Mouse (Mus musculus) bone marrow macrophage, adult 2 months (primary cell): ENCODE measurements around the gene Scamp1. TPM values are rescaled to one million over a fixed set of nuclear protein-coding genes. Genes with fewer than 3 reads are reported as not detected.

ENCODE experiments used
- H3K27ac ChIP-seq: 2 replicates; pipeline ENCODE4 v1.5.1; 2012; ENCODE audit warnings: low read depth, low read length; ENCODE audit not compliant: insufficient read depth
- H3K4me1 ChIP-seq: 2 replicates; pipeline ENCODE4 v1.6.1; 2012; ENCODE audit warnings: low read length; ENCODE audit not compliant: control insufficient read depth, insufficient read depth
- H3K4me3 ChIP-seq: 2 replicates; pipeline ENCODE4 v1.5.1; 2012; ENCODE audit warnings: mild to moderate bottlenecking, low read length, moderate library complexity; ENCODE audit not compliant: insufficient read depth
- CTCF ChIP-seq: IDR thresholded peaks from 2 replicates; pipeline ENCODE4 v1.5.1; 2012; ENCODE audit warnings: low read depth, mild to moderate bottlenecking, low read length, moderate library complexity
- POLR2A ChIP-seq: IDR thresholded peaks from 2 replicates; pipeline ENCODE4 v1.6.1; 2012; ENCODE audit warnings: mild to moderate bottlenecking, low read depth, low read length, borderline replicate concordance
- polyA plus RNA-seq: library from polyadenylated mRNA; stranded (reverse); fragments of >200 nt; gene quantifications from 2 replicates; pipeline ENCODE4 v1.2.4, GENCODE M21; 2012; ENCODE audit not compliant: missing spikeins, insufficient read depth, insufficient read length

Scamp1 gene
- polyA plus RNA-seq, 1 experiment = 28.0 TPM

- no peak for TF ChIP-seq CTCF
- no peak for TF ChIP-seq POLR2A
- Histone ChIP-seq H3K4me3 (peak overlapping the region; percentile 81), H3K27ac (peak overlapping the region; percentile 28; the same call in 1 of the 2 replicates), H3K4me1 (peaks cover 24% of the 10 kb centered on the region)
These were observed 951 bp downstream of the Scamp1 start for GRCm38 (mm10) chr13:94284543-94285269.

GRCm38 (mm10) chr13:94279420-94279819 lies 6.2 kb downstream of the Scamp1 start:
- TF ChIP-seq POLR2A (no peak), CTCF (no peak)
- no peak overlapping the region for H3K4me3 ChIP-seq
- peaks cover 16% of the 10 kb centered on the region for H3K4me1 ChIP-seq
- H3K27ac ChIP-seq = no peak overlapping the region

- no peak for TF ChIP-seq POLR2A
- TF ChIP-seq CTCF = no peak
- no peak overlapping the region for H3K4me3 ChIP-seq
- peaks cover 4% of the 10 kb centered on the region for H3K4me1 ChIP-seq
- no peak overlapping the region for H3K27ac ChIP-seq
These were observed 14.4 kb downstream of the Scamp1 start for GRCm38 (mm10) chr13:94271284-94271683.

GRCm38 (mm10) chr13:94268201-94268600 lies 17.5 kb downstream of the Scamp1 start:
- Histone ChIP-seq H3K4me3 (no peak overlapping the region), H3K4me1 (peaks cover 15% of the 10 kb centered on the region), H3K27ac (no peak overlapping the region)
- TF ChIP-seq CTCF = no peak
- no peak for TF ChIP-seq POLR2A

- Histone ChIP-seq H3K27ac (no peak overlapping the region), H3K4me3 (no peak overlapping the region), H3K4me1 (peaks cover 24% of the 10 kb centered on the region)
- TF ChIP-seq CTCF (no peak), POLR2A (no peak)
These were observed 18.5 kb downstream of the Scamp1 start for GRCm38 (mm10) chr13:94267190-94267589.

- TF ChIP-seq POLR2A (no peak), CTCF (no peak)
- no peak overlapping the region for H3K4me3 ChIP-seq
- peaks cover 25% of the 10 kb centered on the region for H3K4me1 ChIP-seq
- no peak overlapping the region for H3K27ac ChIP-seq
These were observed 19.1 kb downstream of the Scamp1 start for GRCm38 (mm10) chr13:94266530-94266929.

GRCm38 (mm10) chr13:94265291-94265690 lies 20.4 kb downstream of the Scamp1 start:
- peaks cover 25% of the 10 kb centered on the region for H3K4me1 ChIP-seq
- no peak overlapping the region for H3K27ac ChIP-seq
- TF ChIP-seq CTCF (no peak), POLR2A (no peak)
- H3K4me3 ChIP-seq = no peak overlapping the region

GRCm38 (mm10) chr13:94263943-94264342 lies 21.7 kb downstream of the Scamp1 start:
- H3K4me1 ChIP-seq = peaks cover 25% of the 10 kb centered on the region

GRCm38 (mm10) chr13:94262551-94262950 lies 23.1 kb downstream of the Scamp1 start:
- H3K27ac ChIP-seq = no peak overlapping the region
- peaks cover 25% of the 10 kb centered on the region for H3K4me1 ChIP-seq
- TF ChIP-seq POLR2A = no peak
- no peak for TF ChIP-seq CTCF
- H3K4me3 ChIP-seq = no peak overlapping the region

More at GRCm38 (mm10) chr13:94263943-94264342, 21.7 kb downstream of the Scamp1 start:
- Histone ChIP-seq H3K4me3 (no peak overlapping the region), H3K27ac (peak overlapping the region; percentile 44; the same call in 1 of the 2 replicates)
- no peak for TF ChIP-seq CTCF
- no peak for TF ChIP-seq POLR2A

- Histone ChIP-seq H3K4me1 (peaks cover 25% of the 10 kb centered on the region), H3K27ac (no peak overlapping the region), H3K4me3 (no peak overlapping the region)
- TF ChIP-seq CTCF = no peak
- no peak for TF ChIP-seq POLR2A
These were observed 24.0 kb downstream of the Scamp1 start for GRCm38 (mm10) chr13:94261624-94262023.
